Mouse (Mus musculus) mouse trophoblast stem cell (cell line): ENCODE measurements around the gene Tfg.

Source experiments
- in situ Hi-C, 2 experiments: fragments of 300-500 bp; cut with MseI, MboI; formaldehyde crosslinking; loops; 2 replicates in 1 of 2; 3 replicates in 1 of 2; pipeline ENCODE4 v1.15.1; 2025

The Tfg gene

GRCm38 (mm10) chr16:56645251-56645650 lies 72.0 kb downstream of the Tfg start:
- in situ Hi-C loops: no loop called here
